Mouse (Mus musculus) NIH3T3 (cell line): Measurements from ENCODE around the gene Tada2b.
A peak's percentile ranks its signal among the peaks of the same experiment; 100 is the strongest.

ENCODE experiments used
- DNase-seq: peaks from one replicate; pipeline ENCODE4 v3.0.0-alpha.2; 2012; ENCODE audit warnings: low read depth

Tada2b gene

GRCm38 (mm10) chr5:36446166-36446890 lies 37.8 kb downstream of the Tada2b start:
- no peak for DNase-seq

- no peak for DNase-seq
Observed at GRCm38 (mm10) chr5:36445028-36445427, 39.1 kb downstream of the Tada2b start.

- DNase-seq: no peak
Observed at GRCm38 (mm10) chr5:36444611-36445010, 39.5 kb downstream of the Tada2b start.

- DNase-seq: no peak
Observed at GRCm38 (mm10) chr5:36440741-36441140, 43.3 kb downstream of the Tada2b start.

- no peak for DNase-seq
Observed at GRCm38 (mm10) chr5:36436858-36437257, 47.2 kb downstream of the Tada2b start.

- DNase-seq: no peak
Observed at GRCm38 (mm10) chr5:36434398-36434967, 49.6 kb downstream of the Tada2b start.

- peak; percentile 12 for DNase-seq
Observed at GRCm38 (mm10) chr5:36431711-36432110, 52.4 kb downstream of the Tada2b start.

- DNase-seq: peak; percentile 10
Observed at GRCm38 (mm10) chr5:36429551-36429950, 54.5 kb downstream of the Tada2b start.

- peak; percentile 8 for DNase-seq
Observed at GRCm38 (mm10) chr5:36427831-36428230, 56.3 kb downstream of the Tada2b start.

GRCm38 (mm10) chr5:36426404-36426803 lies 57.7 kb downstream of the Tada2b start:
- no peak for DNase-seq

- no peak for DNase-seq
Observed at GRCm38 (mm10) chr5:36424676-36425075, 59.4 kb downstream of the Tada2b start.
